Mouse (Mus musculus) heart, embryonic 14.5 days (tissue): ENCODE data around the gene Pet100. TPM values are rescaled to one million over a fixed set of nuclear protein-coding genes. Genes with fewer than 3 reads are reported as not detected.

Experiments used
- ATAC-seq: fragments of 200-750 bp; cut with Nextera tagmentation; 2 replicates; pipeline ENCODE4 v1.8.0; 2017; ENCODE audit warnings: low read depth, moderate TSS enrichment; ENCODE audit not compliant: insufficient number of reproducible peaks, insufficient read depth, low FRiP score
- H3K27ac ChIP-seq, 2 experiments: fragments of 200-500 bp in 1 of 2; fragments of 300-500 bp in 1 of 2; sonication (generic) in 1 of 2; replicated peaks in 1 of 2; 2 replicates each; pipeline ENCODE4 v1.5.1; 2012 to 2014; ENCODE audit warnings: low read depth in 2 of 2, low read length in 2 of 2, control low read depth in 1 of 2, mild to moderate bottlenecking in 1 of 2, mixed read lengths in 1 of 2; ENCODE audit not compliant: control insufficient read depth in 1 of 2, insufficient read depth in 1 of 2
- H3K27me3 ChIP-seq: fragments of 300-500 bp; sonication (generic); 2 replicates; pipeline ENCODE4 v1.6.1; 2014; ENCODE audit warnings: mild to moderate bottlenecking, low read length, control low read depth; ENCODE audit not compliant: control insufficient read depth, insufficient read depth
- H3K36me3 ChIP-seq: fragments of 300-500 bp; sonication (generic); 2 replicates; pipeline ENCODE4 v1.6.1; 2014; ENCODE audit warnings: mild to moderate bottlenecking, control low read depth, low read length, mixed read lengths; ENCODE audit not compliant: control insufficient read depth, insufficient read depth
- H3K4me1 ChIP-seq, 2 experiments: fragments of 200-500 bp in 1 of 2; fragments of 300-500 bp in 1 of 2; sonication (generic) in 1 of 2; 2 replicates each; pipeline ENCODE4 v1.6.1; 2012 to 2014; ENCODE audit warnings: low read length in 2 of 2, control low read depth in 1 of 2, mixed read lengths in 1 of 2; ENCODE audit not compliant: control insufficient read depth in 2 of 2, insufficient read depth in 2 of 2
- H3K4me2 ChIP-seq: fragments of 300-500 bp; sonication (generic); 2 replicates; pipeline ENCODE4 v1.6.1; 2014; ENCODE audit warnings: mild to moderate bottlenecking, low read length
- H3K4me3 ChIP-seq, 2 experiments: fragments of 200-500 bp in 1 of 2; fragments of 300-500 bp in 1 of 2; sonication (generic) in 1 of 2; 2 replicates each; pipeline ENCODE4 v1.5.1; 2012 to 2014; ENCODE audit warnings: low read length in 2 of 2, mild to moderate bottlenecking in 2 of 2, control low read depth in 1 of 2, low read depth in 1 of 2, moderate library complexity in 1 of 2; ENCODE audit not compliant: control insufficient read depth in 1 of 2, insufficient read depth in 1 of 2
- H3K9ac ChIP-seq: fragments of 300-500 bp; sonication (generic); 2 replicates; pipeline ENCODE4 v1.6.1; 2014; ENCODE audit warnings: mild to moderate bottlenecking, low read length
- H3K9me3 ChIP-seq: fragments of 300-500 bp; sonication (generic); 2 replicates; pipeline ENCODE4 v1.6.1; 2016; ENCODE audit warnings: low read length, control low read depth; ENCODE audit not compliant: control insufficient read depth
- WGBS: fragments of 180-500 bp; shearing (Covaris S2); extraction: QIAGEN DNeasy Blood & Tissue Kit; methylation state at CpG from one replicate; pipeline ENCODE4 v1.1.7; 2014; 5-methylcytosine and 5-hydroxymethylcytosine counted together
- polyA plus RNA-seq: library from polyadenylated mRNA; unstranded; fragments of >200 nt; fragmentation: Nextera tagmentation; extraction: Ambion mirVana; gene quantifications from 2 replicates; pipeline ENCODE4 v1.2.1, GENCODE M21; 2014

Pet100 gene
- polyA plus RNA-seq, 1 experiment from 2014 or later, result 113 TPM

- H3K9me3 ChIP-seq, result no peaks in the 10 kb centered on the region
- H3K4me1 ChIP-seq, result peaks cover 9 to 11% of the 10 kb centered on the region in 2 experiments; a peak in 3 of 4 replicates
- no peak overlapping the region for H3K9ac ChIP-seq
- no peak for ATAC-seq
- WGBS, result 62% methylated on average over 13 of the region's 13 CpGs
- H3K4me3 ChIP-seq, result no peak overlapping the region
- no peak overlapping the region for H3K4me2 ChIP-seq
- H3K27me3 ChIP-seq, result no peaks in the 10 kb centered on the region
- H3K27ac ChIP-seq, result no peak overlapping the region
- peaks cover 11% of the 10 kb centered on the region for H3K36me3 ChIP-seq
Observed at GRCm38 (mm10) chr8:3603439-3603838, 17.9 kb upstream of the Pet100 start.

- ATAC-seq, result peak; percentile 42
- Histone ChIP-seq H3K4me1 (peaks cover 9 to 14% of the 10 kb centered on the region in 2 experiments), H3K9me3 (no peaks in the 10 kb centered on the region), H3K4me3 (no peak overlapping the region), H3K9ac (no peak overlapping the region), H3K27ac (peak overlapping the region in 1 of 2 experiments; percentile 22; a peak in 1 of 4 replicates), H3K36me3 (peaks cover 43% of the 10 kb centered on the region), H3K4me2 (peak overlapping the region; percentile 47), H3K27me3 (no peaks in the 10 kb centered on the region)
- WGBS, result 36% methylated on average over 16 of the region's 16 CpGs
Observed at GRCm38 (mm10) chr8:3606593-3606992, 14.8 kb upstream of the Pet100 start.

DNA sequence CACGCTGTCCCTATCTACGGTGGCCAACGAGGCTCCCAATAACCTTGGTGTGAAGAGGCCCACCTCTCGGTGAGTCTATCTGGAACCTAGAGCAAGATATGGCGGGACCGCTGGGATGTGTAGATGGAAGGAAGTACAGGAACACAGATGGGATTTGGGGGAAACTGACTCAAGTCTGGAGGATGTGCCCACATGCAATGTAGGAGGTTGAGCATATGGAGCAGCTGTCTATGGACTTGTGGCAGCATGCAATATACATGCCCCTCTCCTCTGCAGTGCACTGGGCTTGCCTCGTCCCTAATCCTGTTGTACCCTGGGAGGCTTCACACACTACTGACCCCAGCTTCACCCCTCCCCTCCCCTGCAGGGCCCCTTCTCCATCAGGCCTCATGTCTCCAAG lies 13.5 kb upstream of the Pet100 start:
- peaks cover 55% of the 10 kb centered on the region for H3K36me3 ChIP-seq
- H3K27ac ChIP-seq, result no peak overlapping the region
- no peak for ATAC-seq
- no peaks in the 10 kb centered on the region for H3K27me3 ChIP-seq
- no peak overlapping the region for H3K4me2 ChIP-seq
- H3K4me3 ChIP-seq, result no peak overlapping the region
- H3K4me1 ChIP-seq, result peaks cover 9 to 14% of the 10 kb centered on the region in 2 experiments
- WGBS, result 87% methylated on average over 7 of the region's 7 CpGs
- no peaks in the 10 kb centered on the region for H3K9me3 ChIP-seq
- H3K9ac ChIP-seq, result no peak overlapping the region

GRCm38 (mm10) chr8:3609046-3609815 lies 12.1 kb upstream of the Pet100 start:
- Histone ChIP-seq H3K4me1 (peaks cover 9 to 14% of the 10 kb centered on the region in 2 experiments), H3K36me3 (peaks cover 65% of the 10 kb centered on the region), H3K4me3 (no peak overlapping the region), H3K9me3 (no peaks in the 10 kb centered on the region), H3K27me3 (no peaks in the 10 kb centered on the region), H3K9ac (no peak overlapping the region), H3K27ac (0 out of 4 replicates have a peak overlapping the region, but pooled peaks of 1 of the 2 experiments have one; percentile 9), H3K4me2 (no peak overlapping the region)
- no peak for ATAC-seq
- 69% methylated on average over 12 of the region's 12 CpGs for WGBS

GRCm38 (mm10) chr8:3609816-3610150 lies 11.6 kb upstream of the Pet100 start:
- H3K9me3 ChIP-seq, result no peaks in the 10 kb centered on the region
- no peak overlapping the region for H3K27ac ChIP-seq
- 88% methylated on average over 6 of the region's 6 CpGs for WGBS
- H3K36me3 ChIP-seq, result peaks cover 70% of the 10 kb centered on the region
- H3K4me2 ChIP-seq, result no peak overlapping the region
- H3K27me3 ChIP-seq, result no peaks in the 10 kb centered on the region
- H3K4me3 ChIP-seq, result no peak overlapping the region
- ATAC-seq, result no peak
- peaks cover 9 to 14% of the 10 kb centered on the region in 2 experiments for H3K4me1 ChIP-seq
- H3K9ac ChIP-seq, result no peak overlapping the region

DNA sequence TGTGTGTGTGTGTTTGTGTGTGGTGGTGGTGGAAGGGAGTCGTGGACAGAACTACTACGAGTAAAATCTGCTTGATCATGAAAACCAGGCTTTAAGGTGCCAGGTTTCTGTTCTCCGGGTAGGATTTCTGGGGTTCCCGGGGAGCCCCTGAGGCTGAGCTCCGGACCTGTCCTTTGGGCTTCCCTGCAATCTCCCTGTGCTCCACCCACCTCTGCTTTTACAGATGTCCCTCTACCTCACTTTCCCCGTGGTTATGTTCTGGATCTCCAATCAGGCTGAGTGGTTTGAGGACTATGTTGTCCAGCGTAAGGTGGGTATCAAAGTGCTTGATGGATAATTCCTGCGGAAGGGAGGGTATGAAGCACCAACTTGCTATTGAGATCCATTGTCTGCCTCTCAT lies 771 bp downstream of the Pet100 start:
- Histone ChIP-seq H3K36me3 (peaks cover 21% of the 10 kb centered on the region), H3K27ac (no peak overlapping the region), H3K27me3 (no peaks in the 10 kb centered on the region), H3K4me1 (peaks cover 5 to 16% of the 10 kb centered on the region in 2 experiments; a peak in 3 of 4 replicates), H3K4me3 (peak overlapping the region; percentile 63 to 71; a peak in 2 of 4 replicates), H3K9ac (peak overlapping the region; percentile 85), H3K9me3 (no peaks in the 10 kb centered on the region), H3K4me2 (peak overlapping the region; percentile 88)
- 65% methylated on average over 8 of the region's 8 CpGs for WGBS
- no peak for ATAC-seq

GRCm38 (mm10) chr8:3625445-3625844 lies 4.1 kb downstream of the Pet100 start, which contains the start of gene Pcp2:
Gene Pcp2 (minus strand): TSS chr8:3625545.
- H3K27me3 ChIP-seq, result peaks cover 10% of the 10 kb centered on the region; the same call in 1 of the 2 replicates
- H3K9ac ChIP-seq, result no peak within 1 kb of the TSS
- no peak within 1 kb of the TSS for H3K27ac ChIP-seq
- H3K4me3 ChIP-seq, result no peak within 1 kb of the TSS
- ATAC-seq, result no peak
- H3K4me2 ChIP-seq, result no peak within 1 kb of the TSS
- H3K36me3 ChIP-seq, result 0 out of 2 replicates have a peak, but pooled peaks cover 3% of the 10 kb centered on the region
- H3K4me1 ChIP-seq, result peaks cover 4 to 7% of the 10 kb centered on the region in 2 experiments
- no peaks in the 10 kb centered on the region for H3K9me3 ChIP-seq
- WGBS, result 69% methylated on average over 1 of the region's 1 CpGs
